Mouse (Mus musculus) forebrain, embryonic 11.5 days (tissue): Measurements from ENCODE around the gene Krt27. TPM values are rescaled to one million over a fixed set of nuclear protein-coding genes. Genes with fewer than 3 reads are reported as not detected.
A peak's percentile ranks its signal among the peaks of the same experiment; 100 is the strongest.

ENCODE experiments used
- ATAC-seq: fragments of 200-750 bp; cut with Nextera tagmentation; replicated peaks from 2 replicates; pipeline ENCODE4 v1.8.0; 2017; ENCODE audit warnings: moderate TSS enrichment; ENCODE audit not compliant: low FRiP score
- DNase-seq: peaks from one replicate; pipeline ENCODE4 v3.0.0-alpha.2; 2017; ENCODE audit warnings: low spot score
- H3K27ac ChIP-seq: fragments of 300-500 bp; sonication (generic); 2 replicates; pipeline ENCODE4 v1.5.1; 2014; ENCODE audit warnings: low read depth, low read length
- H3K27me3 ChIP-seq: fragments of 300-500 bp; sonication (generic); 2 replicates; pipeline ENCODE4 v1.6.1; 2014; ENCODE audit warnings: mild to moderate bottlenecking, low read length, mixed read lengths; ENCODE audit not compliant: control insufficient read depth, insufficient read depth
- H3K36me3 ChIP-seq: fragments of 300-500 bp; sonication (generic); 2 replicates; pipeline ENCODE4 v1.6.1; 2014; ENCODE audit warnings: mild to moderate bottlenecking, low read length, moderate library complexity, mixed read lengths; ENCODE audit not compliant: control insufficient read depth, insufficient read depth
- H3K4me1 ChIP-seq: fragments of 300-500 bp; sonication (generic); replicated peaks from 2 replicates; pipeline ENCODE4 v1.6.1; 2014; ENCODE audit warnings: low read length, mixed read lengths; ENCODE audit not compliant: control insufficient read depth, insufficient read depth
- H3K4me2 ChIP-seq: fragments of 300-500 bp; sonication (generic); 2 replicates; pipeline ENCODE4 v1.6.1; 2014; ENCODE audit warnings: low read depth, mild to moderate bottlenecking, low read length, moderate library complexity, mixed read lengths; ENCODE audit not compliant: severe bottlenecking
- H3K4me3 ChIP-seq: fragments of 300-500 bp; sonication (generic); 2 replicates; pipeline ENCODE4 v1.5.1; 2014; ENCODE audit warnings: low read depth, low read length
- H3K9ac ChIP-seq: fragments of 300-500 bp; sonication (generic); 2 replicates; pipeline ENCODE4 v1.6.1; 2014; ENCODE audit warnings: low read length
- H3K9me3 ChIP-seq: fragments of 300-500 bp; sonication (generic); 2 replicates; pipeline ENCODE4 v1.6.1; 2016; ENCODE audit warnings: low read length, mixed read lengths; ENCODE audit not compliant: control insufficient read depth
- WGBS: fragments of 180-500 bp; shearing (Covaris S2); extraction: QIAGEN DNeasy Blood & Tissue Kit; methylation state at CpG from one replicate; pipeline ENCODE4 v1.1.7; 2014; 5-methylcytosine and 5-hydroxymethylcytosine counted together
- polyA plus RNA-seq: library from polyadenylated mRNA; unstranded; fragments of >200 nt; fragmentation: Nextera tagmentation; extraction: Ambion mirVana; gene quantifications from 2 replicates; pipeline ENCODE4 v1.2.1, GENCODE M21; 2014

Gene Krt27
- not detected in 2 replicates for polyA plus RNA-seq

- Histone ChIP-seq H3K4me1 (no peaks in the 10 kb centered on the region), H3K36me3 (no peaks in the 10 kb centered on the region), H3K4me2 (no peak within 1 kb of the TSS), H3K9ac (no peak within 1 kb of the TSS), H3K9me3 (no peaks in the 10 kb centered on the region), H3K4me3 (no peak within 1 kb of the TSS), H3K27me3 (no peaks in the 10 kb centered on the region), H3K27ac (no peak within 1 kb of the TSS)
- DNase-seq (no peak), ATAC-seq (no peak)
- WGBS: 85% methylated on average over 12 of the region's 12 CpGs
These were observed at the start of gene Krt27 for GRCm38 (mm10) chr11:99351004-99351403. Gene Krt27, minus strand, starts transcription at chr11:99351104.

DNA sequence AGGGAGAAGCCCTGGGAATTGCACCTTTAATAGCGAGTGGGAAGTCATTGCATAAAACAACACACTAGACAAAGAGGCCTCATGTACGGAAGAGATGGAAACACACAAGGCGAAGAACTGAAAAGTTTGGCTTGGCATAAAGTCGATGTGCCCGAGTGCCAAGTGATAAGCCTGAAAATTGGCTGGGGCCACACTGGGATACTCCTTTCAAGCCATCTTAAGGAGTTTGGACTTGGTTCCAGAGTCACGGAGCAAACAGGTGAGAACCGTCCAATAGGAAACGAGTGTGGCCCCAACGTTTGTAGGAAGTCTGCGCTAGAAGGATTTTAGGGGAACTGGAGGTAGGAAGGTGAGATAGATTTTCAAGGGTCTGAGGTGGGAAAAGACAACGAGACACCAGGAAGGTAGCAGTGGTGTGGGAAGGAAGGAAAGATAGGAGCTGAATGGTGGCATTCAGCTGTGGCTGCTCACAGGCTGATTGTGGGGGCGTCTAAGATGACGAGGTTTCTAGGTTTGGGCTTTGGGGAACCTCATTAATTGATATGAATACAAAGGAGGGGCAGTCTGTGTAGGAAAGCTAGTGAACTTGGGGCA is 49.1 kb upstream of the Krt27 start:
- Histone ChIP-seq H3K27ac (no peak overlapping the region), H3K4me1 (0 out of 2 replicates have a peak, but pooled peaks cover 2% of the 10 kb centered on the region), H3K9ac (no peak overlapping the region), H3K36me3 (no peaks in the 10 kb centered on the region), H3K27me3 (no peaks in the 10 kb centered on the region), H3K4me3 (no peak overlapping the region), H3K9me3 (no peaks in the 10 kb centered on the region), H3K4me2 (no peak overlapping the region)
- WGBS: 88% methylated on average over 13 of the region's 13 CpGs
- no peak for ATAC-seq
- no peak for DNase-seq

- no peak overlapping the region for H3K9ac ChIP-seq
- 53% methylated on average over 6 of the region's 8 CpGs for WGBS
- H3K4me1 ChIP-seq: 0 out of 2 replicates have a peak, but pooled peaks cover 2% of the 10 kb centered on the region
- H3K9me3 ChIP-seq: no peaks in the 10 kb centered on the region
- H3K4me2 ChIP-seq: no peak overlapping the region
- H3K27ac ChIP-seq: no peak overlapping the region
- DNase-seq: no peak
- no peaks in the 10 kb centered on the region for H3K27me3 ChIP-seq
- no peak overlapping the region for H3K4me3 ChIP-seq
- H3K36me3 ChIP-seq: no peaks in the 10 kb centered on the region
- no peak for ATAC-seq
These were observed 47.9 kb upstream of the Krt27 start for GRCm38 (mm10) chr11:99398832-99399231.

- 85% methylated on average over 3 of the region's 3 CpGs for WGBS
- Histone ChIP-seq H3K9me3 (no peaks in the 10 kb centered on the region), H3K4me1 (0 out of 2 replicates have a peak, but pooled peaks cover 2% of the 10 kb centered on the region), H3K4me2 (no peak overlapping the region), H3K4me3 (no peak overlapping the region), H3K27me3 (no peaks in the 10 kb centered on the region), H3K9ac (no peak overlapping the region), H3K36me3 (no peaks in the 10 kb centered on the region), H3K27ac (no peak overlapping the region)
- ATAC-seq (no peak), DNase-seq (no peak)
These were observed 47.2 kb upstream of the Krt27 start for GRCm38 (mm10) chr11:99398084-99398483.

GRCm38 (mm10) chr11:99396661-99397060 is 45.8 kb upstream of the Krt27 start:
- no peaks in the 10 kb centered on the region for H3K9me3 ChIP-seq
- no peaks in the 10 kb centered on the region for H3K36me3 ChIP-seq
- H3K9ac ChIP-seq: no peak overlapping the region
- 52% methylated on average over 2 of the region's 2 CpGs for WGBS
- no peak for ATAC-seq
- H3K27me3 ChIP-seq: no peaks in the 10 kb centered on the region
- no peak overlapping the region for H3K27ac ChIP-seq
- no peak for DNase-seq
- H3K4me2 ChIP-seq: no peak overlapping the region
- 0 out of 2 replicates have a peak, but pooled peaks cover 2% of the 10 kb centered on the region for H3K4me1 ChIP-seq
- H3K4me3 ChIP-seq: no peak overlapping the region

- DNase-seq (peak; percentile 63), ATAC-seq (peak; percentile 83)
- H3K9ac ChIP-seq: no peak overlapping the region
- no peaks in the 10 kb centered on the region for H3K9me3 ChIP-seq
- 0 out of 2 replicates have a peak, but pooled peaks cover 2% of the 10 kb centered on the region for H3K4me1 ChIP-seq
- no peaks in the 10 kb centered on the region for H3K36me3 ChIP-seq
- peak overlapping the region; percentile 68 for H3K27ac ChIP-seq
- no peak overlapping the region for H3K4me3 ChIP-seq
- no peak overlapping the region for H3K4me2 ChIP-seq
- no peaks in the 10 kb centered on the region for H3K27me3 ChIP-seq
- 8% methylated on average over 3 of the region's 3 CpGs for WGBS
These were observed 45.1 kb upstream of the Krt27 start for GRCm38 (mm10) chr11:99396034-99396433.

- Histone ChIP-seq H3K9me3 (no peaks in the 10 kb centered on the region), H3K36me3 (no peaks in the 10 kb centered on the region; the same call in 1 of the 2 replicates), H3K9ac (no peak overlapping the region), H3K27ac (no peak overlapping the region), H3K4me2 (no peak overlapping the region), H3K4me3 (no peak overlapping the region), H3K4me1 (0 out of 2 replicates have a peak, but pooled peaks cover 2% of the 10 kb centered on the region), H3K27me3 (no peaks in the 10 kb centered on the region)
- DNase-seq (no peak), ATAC-seq (no peak)
- 89% methylated on average over 10 of the region's 10 CpGs for WGBS
These were observed 41.6 kb upstream of the Krt27 start for GRCm38 (mm10) chr11:99392492-99392891.

DNA sequence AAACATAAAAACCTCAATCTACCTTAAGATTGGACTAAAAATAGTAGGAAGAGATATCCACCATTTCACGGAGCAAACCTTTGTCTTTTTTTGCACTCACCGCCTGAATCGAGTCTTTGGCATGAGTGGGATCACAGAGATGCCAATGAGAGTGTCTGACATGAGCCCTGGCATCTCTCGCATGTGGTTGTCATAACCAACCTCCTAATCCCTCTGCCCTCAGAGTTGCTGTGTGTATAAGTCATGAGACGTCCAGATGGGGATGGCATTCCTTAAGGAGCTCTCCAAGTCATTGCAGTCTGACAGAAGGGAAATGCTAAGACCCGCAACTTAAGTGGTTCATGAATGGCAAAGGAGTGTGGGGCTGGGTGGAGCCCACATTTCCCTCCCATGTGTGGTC is 40.5 kb upstream of the Krt27 start:
- H3K27me3 ChIP-seq: no peaks in the 10 kb centered on the region
- no peaks in the 10 kb centered on the region; the same call in 1 of the 2 replicates for H3K36me3 ChIP-seq
- ATAC-seq: no peak
- no peak overlapping the region for H3K4me2 ChIP-seq
- WGBS: 86% methylated on average over 6 of the region's 6 CpGs
- DNase-seq: no peak
- no peak overlapping the region for H3K4me3 ChIP-seq
- no peaks in the 10 kb centered on the region for H3K9me3 ChIP-seq
- peaks cover 2% of the 10 kb centered on the region; the same call in 1 of the 2 replicates for H3K4me1 ChIP-seq
- H3K27ac ChIP-seq: no peak overlapping the region
- H3K9ac ChIP-seq: no peak overlapping the region

DNA sequence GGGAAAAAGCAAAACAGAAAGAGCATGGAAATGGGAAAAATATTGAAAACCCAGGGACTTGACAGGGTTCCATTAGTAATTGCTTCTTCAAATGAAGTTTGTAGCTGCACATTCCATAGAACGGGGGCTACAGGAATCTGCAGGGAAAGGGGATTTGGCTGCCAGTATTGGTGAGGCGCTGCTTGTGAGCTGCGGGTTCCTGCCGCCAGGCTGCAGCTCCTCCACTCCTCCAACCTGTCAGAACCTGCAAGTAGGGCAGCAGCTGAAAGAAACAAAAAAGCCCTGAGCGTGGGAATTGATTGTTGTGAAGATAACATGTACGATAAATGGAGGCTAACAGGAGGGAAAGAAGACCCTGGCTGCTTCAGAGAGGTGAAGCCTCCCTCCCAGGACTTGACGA is 40.0 kb upstream of the Krt27 start:
- Histone ChIP-seq H3K4me1 (no peaks in the 10 kb centered on the region; the same call in 1 of the 2 replicates), H3K36me3 (no peaks in the 10 kb centered on the region; the same call in 1 of the 2 replicates), H3K27ac (no peak overlapping the region), H3K27me3 (no peaks in the 10 kb centered on the region), H3K9me3 (no peaks in the 10 kb centered on the region), H3K9ac (no peak overlapping the region), H3K4me3 (no peak overlapping the region), H3K4me2 (no peak overlapping the region)
- ATAC-seq (no peak), DNase-seq (no peak)
- WGBS: 81% methylated on average over 7 of the region's 7 CpGs
